Mouse (Mus musculus): Measurements from ENCODE around the gene Rbm18. TPM values are rescaled to one million over a fixed set of nuclear protein-coding genes. Genes with fewer than 3 reads are reported as not detected.
"Not testable (repeated sequence)": the region's sequence is repeated elsewhere in the genome, so short reads cannot be mapped to it uniquely, and the experiment has no call there.

The Rbm18 gene
- total RNA-seq (2014; rRNA removed) (13.3 and 14.2 TPM in 2 replicates), polyA plus RNA-seq (2012; rRNA removed) (4.8 and 5.6 TPM in 2 replicates)

- peak; percentile 79 for DNase-seq (ENCODE audit: extremely low read depth, low read depth, low spot score)
- H3K4me3 ChIP-seq (ENCODE audit: insufficient read depth, low read depth, low read length): peak within 1 kb of the TSS; percentile 97
- TF ChIP-seq POLR2A (IDR thresholded peaks at IDR 0.05; ENCODE audit: extremely low read depth, insufficient read depth, low read length): 0 out of 2 replicates have a peak, but pooled peaks have one; percentile 43
- TF ChIP-seq CTCF (IDR thresholded peaks at IDR 0.05; ENCODE audit: low read depth, low read length): no peak
- H3K27me3 ChIP-seq (ENCODE audit: control insufficient read depth, insufficient read depth, low read length): no peaks in the 10 kb centered on the region
- under 1% methylated on average over 50 of the region's 50 CpGs for WGBS
- H3K4me1 ChIP-seq (ENCODE audit: control insufficient read depth, insufficient read depth, low read length): peaks cover 9% of the 10 kb centered on the region; the same call in 1 of the 2 replicates
- peaks cover 23% of the 10 kb centered on the region for H3K36me3 ChIP-seq (ENCODE audit: control insufficient read depth, insufficient read depth, low read length)
- peak within 1 kb of the TSS; percentile 97 for H3K27ac ChIP-seq (replicated peaks; ENCODE audit: insufficient read depth, low read depth, low read length)
- peak within 1 kb of the TSS; percentile 90 for H3K9ac ChIP-seq (ENCODE audit: low read depth, low read length)
- H3K79me2 ChIP-seq (ENCODE audit: control insufficient read depth, insufficient read depth, low read length): peaks cover 10% of the 10 kb centered on the region; the same call in 1 of the 2 replicates
These were observed at the start of gene Rbm18, which contains the start of gene Mrrf for GRCm38 (mm10) chr2:36136300-36136941. Rbm18 (minus strand) TSS chr2:36136773. Mrrf (plus strand) TSS chr2:36136389.

DNA sequence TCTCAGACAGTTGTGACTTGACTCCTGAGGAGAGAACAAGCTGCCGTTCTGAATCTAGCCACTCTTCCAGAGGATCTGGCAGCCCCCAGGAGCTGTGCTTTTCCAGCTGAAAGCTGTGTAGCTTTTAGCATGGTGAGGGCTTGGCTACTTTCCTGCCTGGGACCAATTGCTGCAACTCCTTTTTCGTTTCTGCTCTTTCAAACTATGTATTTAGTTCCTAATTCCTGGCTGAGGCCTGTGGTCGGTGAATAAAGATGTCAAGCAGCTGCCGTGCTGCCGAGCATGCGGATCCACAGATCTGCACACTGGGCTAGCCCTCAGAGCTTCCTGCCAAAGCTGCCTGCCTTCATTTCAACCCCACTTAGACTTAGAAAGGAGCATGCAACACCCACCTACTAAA is 48.3 kb upstream of the Rbm18 start:
- no peak for TF ChIP-seq POLR2A (IDR thresholded peaks at IDR 0.05; ENCODE audit: extremely low read depth, insufficient read depth, low read length)
- no peak for TF ChIP-seq CTCF (IDR thresholded peaks at IDR 0.05; ENCODE audit: low read depth, low read length)
- H3K79me2 ChIP-seq (ENCODE audit: control insufficient read depth, insufficient read depth, low read length): no peaks in the 10 kb centered on the region
- H3K27me3 ChIP-seq (ENCODE audit: control insufficient read depth, insufficient read depth, low read length): no peaks in the 10 kb centered on the region
- peaks cover 1% of the 10 kb centered on the region; the same call in 1 of the 2 replicates for H3K36me3 ChIP-seq (ENCODE audit: control insufficient read depth, insufficient read depth, low read length)
- no peak for DNase-seq (ENCODE audit: extremely low read depth, low read depth, low spot score)
- no peak overlapping the region for H3K4me3 ChIP-seq (ENCODE audit: insufficient read depth, low read depth, low read length)
- H3K27ac ChIP-seq (replicated peaks; ENCODE audit: insufficient read depth, low read depth, low read length): no peak overlapping the region
- no peaks in the 10 kb centered on the region for H3K4me1 ChIP-seq (ENCODE audit: control insufficient read depth, insufficient read depth, low read length)
- 89% methylated on average over 6 of the region's 6 CpGs for WGBS
- H3K9ac ChIP-seq (ENCODE audit: low read depth, low read length): no peak overlapping the region

- no peak overlapping the region for H3K9ac ChIP-seq (ENCODE audit: low read depth, low read length)
- no peaks in the 10 kb centered on the region for H3K4me1 ChIP-seq (ENCODE audit: control insufficient read depth, insufficient read depth, low read length)
- H3K27me3 ChIP-seq (ENCODE audit: control insufficient read depth, insufficient read depth, low read length): no peaks in the 10 kb centered on the region
- TF ChIP-seq CTCF (IDR thresholded peaks at IDR 0.05; ENCODE audit: low read depth, low read length) (no peak), POLR2A (IDR thresholded peaks at IDR 0.05; ENCODE audit: extremely low read depth, insufficient read depth, low read length) (no peak)
- H3K79me2 ChIP-seq (ENCODE audit: control insufficient read depth, insufficient read depth, low read length): no peaks in the 10 kb centered on the region
- peaks cover 5% of the 10 kb centered on the region; the same call in 1 of the 2 replicates for H3K36me3 ChIP-seq (ENCODE audit: control insufficient read depth, insufficient read depth, low read length)
- no peak overlapping the region for H3K4me3 ChIP-seq (ENCODE audit: insufficient read depth, low read depth, low read length)
- 96% methylated on average over 2 of the region's 2 CpGs for WGBS
- DNase-seq (ENCODE audit: extremely low read depth, low read depth, low spot score): no peak
- no peak overlapping the region for H3K27ac ChIP-seq (replicated peaks; ENCODE audit: insufficient read depth, low read depth, low read length)
These were observed 47.6 kb upstream of the Rbm18 start for GRCm38 (mm10) chr2:36184192-36184591.

GRCm38 (mm10) chr2:36183278-36183677 is 46.7 kb upstream of the Rbm18 start:
- TF ChIP-seq CTCF (IDR thresholded peaks at IDR 0.05; ENCODE audit: low read depth, low read length) (no peak), POLR2A (IDR thresholded peaks at IDR 0.05; ENCODE audit: extremely low read depth, insufficient read depth, low read length) (no peak)
- H3K4me1 ChIP-seq (ENCODE audit: control insufficient read depth, insufficient read depth, low read length): no peaks in the 10 kb centered on the region
- no peaks in the 10 kb centered on the region for H3K27me3 ChIP-seq (ENCODE audit: control insufficient read depth, insufficient read depth, low read length)
- H3K9ac ChIP-seq (ENCODE audit: low read depth, low read length): no peak overlapping the region
- H3K27ac ChIP-seq (replicated peaks; ENCODE audit: insufficient read depth, low read depth, low read length): no peak overlapping the region
- H3K79me2 ChIP-seq (ENCODE audit: control insufficient read depth, insufficient read depth, low read length): no peaks in the 10 kb centered on the region
- DNase-seq (ENCODE audit: extremely low read depth, low read depth, low spot score): no peak
- peaks cover 9% of the 10 kb centered on the region for H3K36me3 ChIP-seq (ENCODE audit: control insufficient read depth, insufficient read depth, low read length)
- 84% methylated on average over 2 of the region's 2 CpGs for WGBS
- H3K4me3 ChIP-seq (ENCODE audit: insufficient read depth, low read depth, low read length): no peak overlapping the region

GRCm38 (mm10) chr2:36181587-36182368 is 45.2 kb upstream of the Rbm18 start:
- not testable (repeated sequence) for H3K4me1 ChIP-seq (ENCODE audit: control insufficient read depth, insufficient read depth, low read length); H3K4me3 ChIP-seq (ENCODE audit: insufficient read depth, low read depth, low read length); H3K27me3 ChIP-seq (ENCODE audit: control insufficient read depth, insufficient read depth, low read length); H3K27ac ChIP-seq (replicated peaks; ENCODE audit: insufficient read depth, low read depth, low read length); H3K9ac ChIP-seq (ENCODE audit: low read depth, low read length); H3K79me2 ChIP-seq (ENCODE audit: control insufficient read depth, insufficient read depth, low read length); DNase-seq (ENCODE audit: extremely low read depth, low read depth, low spot score)
- WGBS: 96% methylated on average over 4 of the region's 4 CpGs
- H3K36me3 ChIP-seq (ENCODE audit: control insufficient read depth, insufficient read depth, low read length): peaks cover 19% of the 10 kb centered on the region

All from liver, adult 2 months (tissue).